ENCODE assay signal across 27 mouse cellular contexts in genomic region chr12:69456116-69456515, GRCm38 (mm10).
DNase-seq lines count a peak whose midpoint lies in the region; ATAC-seq and TF ChIP-seq lines count a peak whose summit lies in the region.
"Had no signal": no experiment of that assay in that cellular context is flagged by ENCODE, and none has a peak within 500 bp of the region (broad histone marks: within the 10 kb centered on the region; RNA-seq: fewer than 3 reads in every experiment).

No protein-coding gene starts in this region.

- no peaks in the 10 kb centered on the region for H3K27me3 ChIP-seq in forebrain, embryonic 13.5 days
- no peaks in the 10 kb centered on the region for H3K27me3 ChIP-seq in forebrain, embryonic 12.5 days
- no peaks in the 10 kb centered on the region for H3K27me3 ChIP-seq in forebrain, embryonic 16.5 days (replicated peaks; ENCODE audit: control insufficient read depth, insufficient read depth, low read length)
- H3K27me3 ChIP-seq: embryonic facial prominence, embryonic 12.5 days; heart, embryonic 15.5 days; hindbrain, embryonic 13.5 days; liver, embryonic 15.5 days; midbrain, embryonic 12.5 days; neural tube, embryonic 13.5 days; Patski had no signal

- no peak for ATAC-seq in forebrain, embryonic 13.5 days
- ATAC-seq in forebrain, embryonic 12.5 days (ENCODE audit: low FRiP score): no peak
- ATAC-seq in forebrain, embryonic 16.5 days: no peak
- ATAC-seq in megakaryocyte progenitor cell, adult 5-6 weeks (replicated peaks; ENCODE audit: poor library complexity): no peak
- ATAC-seq: intestine, postnatal 0 days had no signal

- H3K9me3 ChIP-seq in forebrain, embryonic 13.5 days (replicated peaks): no peaks in the 10 kb centered on the region
- no peaks in the 10 kb centered on the region for H3K9me3 ChIP-seq in forebrain, embryonic 12.5 days
- no peaks in the 10 kb centered on the region for H3K9me3 ChIP-seq in forebrain, embryonic 16.5 days (ENCODE audit: control insufficient read depth, low read length)
- H3K9me3 ChIP-seq: embryonic facial prominence, embryonic 12.5 days; G1E; heart, embryonic 10.5 days; heart, embryonic 15.5 days; hindbrain, embryonic 13.5 days; liver, embryonic 15.5 days; midbrain, embryonic 12.5 days; neural tube, embryonic 13.5 days had no signal

- TF ChIP-seq POLR2A in bone marrow macrophage, adult 2 months (IDR thresholded peaks at IDR 0.05; ENCODE audit: borderline replicate concordance, low read depth, low read length): no peak

- 92% methylated on average over 12 of the region's 12 CpGs for WGBS in forebrain, embryonic 13.5 days
- 88% methylated on average over 12 of the region's 12 CpGs for WGBS in forebrain, embryonic 12.5 days
- WGBS in forebrain, embryonic 16.5 days: 85% methylated on average over 12 of the region's 12 CpGs

- no peak overlapping the region for H3K4me2 ChIP-seq in forebrain, embryonic 13.5 days
- H3K4me2 ChIP-seq in forebrain, embryonic 12.5 days: no peak overlapping the region
- H3K4me2 ChIP-seq in forebrain, embryonic 16.5 days (ENCODE audit: low read length): no peak overlapping the region
- H3K4me2 ChIP-seq: embryonic facial prominence, embryonic 12.5 days; heart, embryonic 15.5 days; hindbrain, embryonic 13.5 days; liver, embryonic 15.5 days; lung, embryonic 14.5 days; midbrain, embryonic 12.5 days; neural tube, embryonic 13.5 days had no signal

- H3K27ac ChIP-seq in forebrain, embryonic 13.5 days: peak overlapping the region; percentile 54; the same call in 1 of the 2 replicates
- no peak overlapping the region for H3K27ac ChIP-seq in forebrain, embryonic 12.5 days
- H3K27ac ChIP-seq in bone marrow macrophage, adult 2 months (ENCODE audit: insufficient read depth, low read depth, low read length): peak overlapping the region; percentile 63
- H3K27ac ChIP-seq in forebrain, embryonic 16.5 days (ENCODE audit: low read length): peak overlapping the region; percentile 75
- H3K27ac ChIP-seq: embryonic facial prominence, embryonic 12.5 days; heart, embryonic 10.5 days; heart, embryonic 15.5 days; hindbrain, embryonic 13.5 days; liver, embryonic 15.5 days; midbrain, embryonic 12.5 days; neural tube, embryonic 13.5 days had no signal

- H3K9ac ChIP-seq in forebrain, embryonic 13.5 days: no peak overlapping the region
- H3K9ac ChIP-seq in forebrain, embryonic 12.5 days: no peak overlapping the region
- no peak overlapping the region for H3K9ac ChIP-seq in forebrain, embryonic 16.5 days (replicated peaks; ENCODE audit: low read depth, low read length)
- H3K9ac ChIP-seq: embryonic facial prominence, embryonic 12.5 days; heart, embryonic 15.5 days; hindbrain, embryonic 13.5 days; liver, embryonic 15.5 days; lung, embryonic 14.5 days; midbrain, embryonic 12.5 days; neural tube, embryonic 13.5 days had no signal

- no peak for TF ChIP-seq CTCF in bone marrow macrophage, adult 2 months (IDR thresholded peaks at IDR 0.05; ENCODE audit: low read depth, low read length)

- no peaks in the 10 kb centered on the region for H3K4me1 ChIP-seq in forebrain, embryonic 13.5 days
- no peaks in the 10 kb centered on the region for H3K4me1 ChIP-seq in forebrain, embryonic 12.5 days
- peaks cover 50% of the 10 kb centered on the region for H3K4me1 ChIP-seq in bone marrow macrophage, adult 2 months (ENCODE audit: control insufficient read depth, insufficient read depth, low read length)
- peaks cover 13% of the 10 kb centered on the region for H3K4me1 ChIP-seq in forebrain, embryonic 16.5 days (replicated peaks; ENCODE audit: control insufficient read depth, insufficient read depth, low read length)
- H3K4me1 ChIP-seq: heart, embryonic 10.5 days; liver, embryonic 15.5 days; midbrain, embryonic 12.5 days had no signal

- peak; percentile 49 for DNase-seq in cerebellum, adult 9-10 months
- DNase-seq in cerebellum, adult 18-20 months: no peak
- DNase-seq: adrenal gland, postnatal 14 days; embryo, embryonic 11 days; gastrocnemius, postnatal 14 days; heart, postnatal 36 days; kidney, adult 9 months; kidney, postnatal 10 days; lung, embryonic 14.5 days; lung, postnatal 14 days; thymus, adult 2 months; thymus, postnatal 36 days had no signal

- H3K4me3 ChIP-seq in forebrain, embryonic 13.5 days: no peak overlapping the region
- H3K4me3 ChIP-seq in forebrain, embryonic 12.5 days (replicated peaks): no peak overlapping the region
- H3K4me3 ChIP-seq in bone marrow macrophage, adult 2 months (ENCODE audit: insufficient read depth, low read length): no peak overlapping the region
- no peak overlapping the region for H3K4me3 ChIP-seq in forebrain, embryonic 16.5 days (replicated peaks; ENCODE audit: low read length)
- H3K4me3 ChIP-seq: embryonic facial prominence, embryonic 12.5 days; heart, embryonic 10.5 days; heart, embryonic 15.5 days; hindbrain, embryonic 13.5 days; liver, embryonic 15.5 days; midbrain, embryonic 12.5 days; neural tube, embryonic 13.5 days had no signal

- no peaks in the 10 kb centered on the region for H3K36me3 ChIP-seq in forebrain, embryonic 13.5 days (ENCODE audit: poor library complexity, severe bottlenecking)
- no peaks in the 10 kb centered on the region for H3K36me3 ChIP-seq in forebrain, embryonic 12.5 days (replicated peaks)
- H3K36me3 ChIP-seq in forebrain, embryonic 16.5 days (ENCODE audit: control insufficient read depth, insufficient read depth): no peaks in the 10 kb centered on the region
- H3K36me3 ChIP-seq: embryonic facial prominence, embryonic 12.5 days; G1E; heart, embryonic 10.5 days; heart, embryonic 15.5 days; hindbrain, embryonic 13.5 days; liver, embryonic 15.5 days; midbrain, embryonic 12.5 days; neural tube, embryonic 13.5 days had no signal
